Mouse (Mus musculus) MEL (cell line): ENCODE data around the gene Ube2g2.

Source experiments
- CTCF ChIP-seq, 3 experiments: IDR thresholded peaks in 2 of 3; conservative IDR thresholded peaks in 1 of 3; 2 replicates each; pipeline ENCODE4 v1.5.1; 2011 to 2012; ENCODE audit warnings: low read length in 3 of 3, low read depth in 2 of 3, mild to moderate bottlenecking in 2 of 3, improper control_type of control experiment in 1 of 3, inconsistent platforms in 1 of 3, mixed read lengths in 1 of 3, moderate library complexity in 1 of 3; ENCODE audit not compliant: control insufficient read depth in 1 of 3, insufficient read depth in 1 of 3, poor library complexity in 1 of 3, severe bottlenecking in 1 of 3
- E2F4 ChIP-seq: IDR thresholded peaks from 2 replicates; pipeline ENCODE4 v1.6.1; 2011; ENCODE audit warnings: low read depth, low read length, improper control_type of control experiment, borderline replicate concordance
- NELFE ChIP-seq: IDR thresholded peaks from 2 replicates; pipeline ENCODE4 v1.6.1; 2011; ENCODE audit warnings: low read depth, low read length, improper control_type of control experiment
- POLR2AphosphoS5 ChIP-seq: IDR thresholded peaks from 2 replicates; pipeline ENCODE4 v1.6.1; 2012; ENCODE audit warnings: low read depth, borderline replicate concordance, mild to moderate bottlenecking, inconsistent platforms, low read length, moderate library complexity, mixed read lengths
- RAD21 ChIP-seq: IDR thresholded peaks from 2 replicates; pipeline ENCODE4 v1.6.1; 2011; ENCODE audit warnings: mild to moderate bottlenecking, low read depth, low read length, improper control_type of control experiment
- ZC3H11A ChIP-seq: IDR thresholded peaks from 2 replicates; pipeline ENCODE4 v1.6.1; 2012; ENCODE audit warnings: low read depth, mild to moderate bottlenecking, inconsistent platforms, low read length, improper control_type of control experiment
- ZNF384 ChIP-seq: IDR thresholded peaks from 2 replicates; pipeline ENCODE4 v1.6.1; 2012; ENCODE audit warnings: low read depth, mild to moderate bottlenecking, inconsistent platforms, low read length, improper control_type of control experiment

DNA sequence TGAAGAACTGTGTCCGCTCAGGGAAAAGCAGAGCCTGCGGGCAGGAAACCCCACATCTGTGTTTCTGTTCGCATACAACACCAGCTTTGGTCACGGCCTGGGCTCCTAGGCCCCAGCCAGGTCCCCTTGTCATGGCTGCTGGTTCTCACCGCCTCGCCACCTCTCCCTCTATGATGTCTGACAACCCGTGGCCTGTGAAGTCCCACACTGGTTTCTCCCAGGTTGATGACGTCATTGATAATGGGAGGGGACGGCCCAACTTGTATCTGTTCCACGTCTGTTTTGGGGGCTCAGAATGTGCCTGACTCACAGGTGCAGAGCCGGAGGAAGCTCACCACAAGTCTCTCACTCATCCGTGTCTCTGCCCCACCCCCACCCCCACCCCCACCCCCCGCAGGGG is 51.7 kb downstream of the Ube2g2 start:
- TF ChIP-seq ZC3H11A (no peak), CTCF (IDR thresholded peaks at IDR 0.05 in 2 of 3, conservative IDR thresholded peaks at IDR 0.05 in 1 of 3; ENCODE audit: control insufficient read depth in 1 of 3, insufficient read depth in 1 of 3, low read depth in 2 of 3, low read length in 3 of 3, poor library complexity in 1 of 3, severe bottlenecking in 1 of 3) (no peak), RAD21 (no peak), E2F4 (no peak), POLR2AphosphoS5 (no peak), ZNF384 (no peak), NELFE (no peak)
